Mouse (Mus musculus) frontal cortex, postnatal 10 days (tissue): Measurements from ENCODE around the gene Nudt6.
A peak's percentile ranks its signal among the peaks of the same experiment; 100 is the strongest.

Source experiments
- DNase-seq, 2 experiments: peaks; one replicate each; pipeline ENCODE4 v3.0.0; 2022; ENCODE audit warnings: low spot score in 2 of 2, mixed read lengths in 1 of 2

The Nudt6 gene

GRCm38 (mm10) chr3:37420072-37420471, at the start of gene Nudt6:
Nudt6 (minus strand) TSS chr3:37420211.
- peak; percentile 88 to 93 for DNase-seq

DNA sequence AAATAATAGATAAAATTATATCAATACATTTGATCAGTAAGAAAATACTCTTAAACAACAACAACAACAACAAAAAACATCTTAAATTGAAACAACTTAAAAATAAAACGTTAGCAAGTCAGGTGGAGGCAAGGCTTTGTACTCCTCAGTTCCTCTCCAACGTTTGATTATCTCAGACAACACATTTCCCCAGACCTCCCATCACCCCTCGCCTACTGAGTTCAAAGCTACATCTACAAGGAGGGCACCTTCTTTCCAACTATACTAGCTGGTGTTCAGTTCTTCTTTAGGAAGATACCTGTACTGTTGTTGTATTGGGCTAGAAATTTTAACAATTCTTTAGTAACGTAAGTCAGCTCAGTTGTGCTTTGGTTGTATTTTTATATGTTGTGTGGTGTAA, 49.3 kb upstream of the Nudt6 start:
- DNase-seq: no peak

DNA sequence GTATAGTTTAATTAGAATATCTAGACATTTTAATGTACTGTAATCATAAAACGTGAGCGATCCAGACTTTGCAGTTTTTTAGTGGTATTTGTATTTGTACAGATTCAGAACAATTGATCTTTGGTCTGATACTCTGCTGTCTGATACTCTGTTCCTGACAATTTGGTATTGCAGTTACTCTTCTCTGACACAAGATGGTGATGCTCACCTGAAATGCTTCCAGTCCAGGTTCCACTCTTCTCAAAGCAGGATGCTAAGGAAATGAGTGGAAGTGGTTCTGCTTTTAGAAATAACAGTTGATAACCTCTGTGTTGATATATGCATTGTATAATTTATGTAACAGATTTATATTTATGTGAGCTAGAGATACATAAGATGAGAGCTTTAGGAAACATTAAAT, 48.2 kb upstream of the Nudt6 start:
- no peak for DNase-seq

GRCm38 (mm10) chr3:37455992-37456391, 36.0 kb upstream of the Nudt6 start:
- no peak for DNase-seq

GRCm38 (mm10) chr3:37443409-37443808, 23.4 kb upstream of the Nudt6 start:
- no peak for DNase-seq

DNA sequence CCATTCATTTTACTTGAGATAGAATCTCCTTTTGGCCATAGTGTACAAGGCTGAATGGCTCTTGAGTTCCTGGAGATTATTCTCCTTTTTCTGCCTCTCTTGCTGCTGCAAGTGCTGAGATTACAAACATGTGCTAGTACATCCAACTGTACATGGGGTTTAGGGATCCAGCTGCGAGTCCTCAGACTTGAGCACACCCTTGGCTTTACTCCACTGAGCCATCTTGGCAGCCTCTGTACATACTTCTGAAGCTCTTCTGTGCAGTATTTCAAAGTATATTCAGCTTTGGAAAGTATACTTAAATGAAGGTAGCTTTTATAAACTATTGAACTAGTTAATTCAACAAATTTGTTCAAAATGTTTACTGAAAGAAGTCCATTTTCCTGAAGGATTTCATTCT, 19.8 kb upstream of the Nudt6 start:
- DNase-seq: no peak

GRCm38 (mm10) chr3:37430359-37430758, 10.3 kb upstream of the Nudt6 start:
- no peak for DNase-seq

DNA sequence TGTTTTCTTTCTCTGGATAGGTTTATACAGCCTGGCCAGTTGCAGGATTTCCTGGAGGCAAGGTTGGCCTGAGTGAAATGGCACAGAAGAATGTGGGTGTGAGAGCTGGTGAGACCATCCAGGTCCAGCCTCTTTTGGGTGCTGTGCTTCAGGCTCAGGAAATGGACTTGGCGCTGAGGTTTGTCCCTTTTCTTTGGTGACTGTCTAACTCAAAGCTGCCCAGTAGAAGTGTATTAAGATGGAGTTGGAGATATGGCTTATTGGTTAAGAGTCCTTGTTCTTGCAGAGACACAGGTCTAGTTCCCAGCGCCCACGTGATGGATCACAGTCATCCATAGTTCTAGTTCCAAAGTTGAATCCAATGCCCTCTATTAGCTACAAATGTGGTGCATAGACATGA, 6.1 kb upstream of the Nudt6 start:
- no peak for DNase-seq

DNA sequence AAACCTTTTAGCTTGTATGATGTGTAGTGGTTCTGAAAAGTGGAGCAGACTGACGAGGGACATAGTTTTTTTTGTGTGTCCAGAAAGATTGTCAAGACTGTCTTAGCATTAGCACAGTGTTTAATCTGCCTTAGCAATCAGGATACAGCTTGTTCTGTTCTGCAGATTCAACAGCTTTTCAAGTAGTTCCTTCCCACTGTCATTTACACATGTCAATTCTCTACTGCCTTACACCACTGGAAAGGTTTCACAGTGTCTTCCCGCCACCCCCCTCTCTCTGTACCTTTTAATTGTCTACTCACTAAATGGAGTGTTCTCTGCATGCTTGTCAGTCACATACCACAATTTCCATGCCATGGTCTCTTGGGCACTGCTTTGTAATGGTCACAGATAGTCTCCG, 1.2 kb upstream of the Nudt6 start:
- no peak for DNase-seq

GRCm38 (mm10) chr3:37420641-37421040, 630 bp upstream of the Nudt6 start:
- DNase-seq: no peak

DNA sequence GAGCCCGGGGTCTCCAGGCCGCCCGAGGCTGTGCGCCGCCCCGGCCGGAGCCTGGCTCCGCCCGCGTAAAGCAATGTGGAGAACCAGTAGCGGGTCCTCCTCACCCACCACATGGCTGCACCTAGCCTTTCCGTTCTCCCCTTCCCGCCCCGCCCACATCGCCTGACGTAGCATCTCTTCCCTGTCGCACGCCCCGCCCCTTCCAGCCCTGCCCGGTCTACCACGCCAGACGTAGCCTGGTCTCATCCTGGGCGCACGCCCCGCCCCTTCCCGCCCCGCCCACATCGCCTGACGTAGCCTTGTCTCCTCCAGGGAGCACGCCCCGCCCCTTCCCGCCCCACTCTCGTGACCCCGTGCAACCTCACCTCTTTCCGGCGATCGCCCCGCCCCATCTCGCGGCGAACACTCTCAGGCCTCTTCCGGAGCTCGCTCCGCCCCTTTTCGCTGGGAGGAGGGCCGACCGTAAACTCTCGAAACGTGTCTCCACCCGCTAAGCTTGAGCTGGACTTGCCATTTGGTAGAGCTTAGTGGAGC, 486 bp downstream of the Nudt6 start, which contains the start of gene Spata5:
TSS of gene Spata5 (plus strand) at position 439 of the 534 bp plus-strand sequence.
- peak; percentile 97 to 98 for DNase-seq

- DNase-seq: no peak
Measured at GRCm38 (mm10) chr3:37418961-37419457, 1.0 kb downstream of the Nudt6 start.

DNA sequence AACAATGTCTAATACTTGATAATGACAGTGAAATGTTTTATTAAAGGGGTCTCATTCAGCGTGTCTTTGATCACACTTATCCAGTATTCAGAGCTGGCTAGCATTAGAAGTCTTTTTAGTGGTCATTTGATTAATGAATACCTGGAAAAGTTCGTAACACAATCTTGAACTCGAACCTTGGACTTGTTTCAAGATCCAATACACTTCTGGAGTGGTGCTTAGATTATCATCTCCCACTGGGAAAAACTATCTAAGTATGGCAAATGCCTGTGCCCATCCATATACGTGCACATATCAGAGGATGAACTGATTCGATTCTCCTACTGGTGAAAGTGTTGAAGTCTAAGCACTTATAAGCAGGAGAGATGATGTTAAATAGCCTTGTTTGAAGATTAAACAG, 1.7 kb downstream of the Nudt6 start:
- DNase-seq: no peak

DNA sequence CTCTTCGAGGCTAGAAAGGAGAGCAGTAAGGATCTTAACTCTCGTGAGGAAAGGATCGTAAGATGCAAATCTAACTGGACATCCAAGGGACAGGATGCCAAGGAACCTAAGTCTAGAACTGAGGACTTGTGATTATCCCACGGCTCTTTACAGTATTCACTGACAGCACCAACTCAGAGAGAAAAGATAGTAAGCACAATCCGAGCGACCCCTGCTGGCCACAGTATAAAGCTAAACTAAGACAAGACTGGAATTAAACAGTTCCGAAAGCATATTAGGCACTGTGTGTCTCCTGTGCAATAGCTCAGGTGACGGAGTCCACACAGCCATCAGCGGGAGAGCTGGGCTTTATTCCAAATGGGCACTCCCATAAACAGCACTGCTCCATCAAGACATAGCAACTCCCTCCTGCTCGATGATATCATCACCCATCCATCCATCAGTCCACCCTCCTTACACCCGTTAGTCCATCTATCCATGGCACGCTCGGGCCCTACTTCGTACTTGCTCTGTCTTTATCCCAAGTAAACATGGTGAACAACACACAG, 5.5 kb downstream of the Nudt6 start:
- DNase-seq: peak; percentile 65 to 76

DNA sequence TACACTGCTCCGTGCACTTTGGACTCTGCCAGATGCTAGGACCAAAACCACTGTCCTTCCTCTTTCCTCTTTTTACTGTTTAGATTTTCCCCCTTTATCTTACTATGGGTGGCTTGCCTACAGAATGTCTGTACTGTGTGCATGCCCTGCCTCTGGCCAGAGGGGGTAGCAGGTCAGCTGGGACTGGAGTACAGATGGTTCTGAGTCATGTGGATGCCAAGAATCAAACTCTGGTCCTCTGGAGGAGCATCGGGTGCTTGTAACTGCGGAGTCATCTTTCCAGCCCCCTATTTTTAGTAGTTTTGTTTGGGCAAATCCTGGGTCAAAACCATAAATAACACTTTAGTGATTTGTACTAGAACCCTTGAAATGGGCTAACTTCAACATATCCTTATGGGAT, 6.6 kb downstream of the Nudt6 start:
- no peak for DNase-seq

- no peak for DNase-seq
Measured at GRCm38 (mm10) chr3:37407598-37407997, 12.4 kb downstream of the Nudt6 start.

- no peak for DNase-seq
Measured at GRCm38 (mm10) chr3:37401729-37402610, 18.0 kb downstream of the Nudt6 start.

- no peak for DNase-seq
Measured at GRCm38 (mm10) chr3:37398661-37399395, 21.2 kb downstream of the Nudt6 start.

DNA sequence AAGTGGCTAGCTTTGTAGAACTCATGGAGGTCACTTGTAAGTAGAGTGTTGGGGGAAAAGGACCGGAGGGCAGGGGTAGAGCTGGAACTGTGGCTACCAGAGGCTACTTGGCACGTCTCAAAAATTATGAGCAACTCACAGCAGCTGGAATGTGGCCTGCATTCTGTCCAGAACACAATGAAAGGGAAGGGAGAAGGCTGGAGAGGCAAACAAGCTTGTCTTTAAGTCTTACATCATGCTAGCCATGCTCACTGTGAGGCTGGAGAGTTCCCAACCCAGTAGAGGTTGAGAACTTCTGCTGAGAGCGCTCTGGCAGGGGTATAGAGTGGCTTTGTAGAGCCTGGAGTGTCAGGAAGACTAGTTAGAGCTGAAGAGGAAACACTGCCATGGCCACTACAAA, 22.4 kb downstream of the Nudt6 start:
- no peak for DNase-seq

DNA sequence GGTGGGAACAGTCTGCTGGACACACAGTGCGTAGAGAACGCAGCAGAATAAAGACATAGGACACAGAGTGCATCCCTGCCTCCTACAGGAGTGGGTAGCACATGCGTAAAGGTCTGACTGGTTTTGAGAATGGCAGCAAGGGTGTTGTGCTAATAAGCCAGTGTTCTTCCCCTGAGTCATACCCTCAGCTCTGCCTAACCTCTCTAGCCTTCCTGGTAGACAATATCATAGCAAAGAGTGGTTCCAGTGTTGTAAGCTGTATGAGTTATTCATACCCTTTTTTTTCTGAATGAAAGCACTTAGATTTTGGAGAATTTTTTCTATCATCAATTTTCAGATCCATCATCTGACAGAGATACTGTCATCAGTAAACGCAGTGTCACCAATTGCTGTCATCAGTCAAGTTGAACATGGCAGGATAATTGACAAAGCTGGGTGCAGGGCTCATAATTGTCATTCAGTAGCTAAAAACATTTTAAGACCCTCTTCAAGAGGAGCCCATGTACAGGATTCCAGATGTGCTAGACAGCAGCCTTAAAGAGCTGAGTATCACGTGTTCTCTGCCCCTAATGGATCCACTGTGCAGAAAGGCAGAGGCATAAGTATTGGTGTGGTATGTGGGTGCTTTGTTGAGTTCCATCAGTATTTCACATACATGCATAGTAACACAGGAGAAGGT, 22.9 kb downstream of the Nudt6 start:
- DNase-seq: no peak

- no peak for DNase-seq
Measured at GRCm38 (mm10) chr3:37387310-37387709, 32.7 kb downstream of the Nudt6 start.
